Mouse (Mus musculus) kidney, adult 2 months (tissue): ENCODE measurements at regions not wholly inside any gene's neighbourhood (a gene's known extent, or its start where the extent isn't known, plus 50 kb on each side); places are given as distances from the start of the nearest gene placed in this dataset.

Source experiments
- CTCF ChIP-seq: fragments of 200-500 bp; conservative IDR thresholded peaks from 2 replicates; pipeline ENCODE4 v1.5.1; 2011; ENCODE audit warnings: low read depth, mild to moderate bottlenecking, control low read depth, low read length, moderate library complexity, mixed read lengths; ENCODE audit not compliant: insufficient read depth, insufficient read length
- POLR2A ChIP-seq: fragments of 200-500 bp; IDR thresholded peaks from one replicate; pipeline ENCODE4 v1.6.1; 2011; ENCODE audit warnings: low read depth, low read length, control low read depth

GRCm38 (mm10) chr8:26656310-26657075 lies 320.6 kb upstream of the Zfp703 start:
- TF ChIP-seq CTCF = no peak
- TF ChIP-seq POLR2A = no peak
